Mouse (Mus musculus) CD4-positive, CD25-positive, alpha-beta regulatory T cell, adult 2 months (primary cell): ENCODE results near the gene En2.

Source experiments
- DNase-seq: peaks from one replicate; pipeline ENCODE4 v3.0.0-alpha.2; 2012; ENCODE audit warnings: low read depth, low spot score

Gene En2

GRCm38 (mm10) chr5:28159891-28160470 lies 5.5 kb upstream of the En2 start:
- DNase-seq: no peak

GRCm38 (mm10) chr5:28161383-28161937 lies 4.0 kb upstream of the En2 start:
- no peak for DNase-seq

DNA sequence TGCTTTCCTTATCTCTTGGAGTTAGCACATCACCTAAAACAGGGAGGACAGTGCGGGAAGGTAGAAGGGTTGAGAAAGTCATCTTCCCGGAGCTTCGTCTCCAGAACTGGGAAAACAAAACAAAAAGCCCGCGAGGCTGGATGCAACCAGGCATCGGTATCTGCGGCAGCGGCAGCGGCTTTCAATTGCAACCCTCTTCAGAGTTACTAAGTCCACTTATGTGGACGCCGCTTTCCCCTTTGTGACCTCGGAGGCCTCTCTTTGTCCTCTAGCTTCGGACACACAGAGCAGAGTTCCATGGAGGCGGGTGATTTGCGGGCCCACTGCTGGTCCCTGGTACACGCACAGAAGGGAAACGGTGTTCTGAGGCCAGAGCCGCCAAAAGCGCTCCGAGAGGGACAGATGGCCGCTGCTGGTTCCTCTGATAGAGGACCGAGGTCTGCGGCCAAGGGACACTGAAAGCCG lies 3.5 kb upstream of the En2 start:
- DNase-seq: no peak

DNA sequence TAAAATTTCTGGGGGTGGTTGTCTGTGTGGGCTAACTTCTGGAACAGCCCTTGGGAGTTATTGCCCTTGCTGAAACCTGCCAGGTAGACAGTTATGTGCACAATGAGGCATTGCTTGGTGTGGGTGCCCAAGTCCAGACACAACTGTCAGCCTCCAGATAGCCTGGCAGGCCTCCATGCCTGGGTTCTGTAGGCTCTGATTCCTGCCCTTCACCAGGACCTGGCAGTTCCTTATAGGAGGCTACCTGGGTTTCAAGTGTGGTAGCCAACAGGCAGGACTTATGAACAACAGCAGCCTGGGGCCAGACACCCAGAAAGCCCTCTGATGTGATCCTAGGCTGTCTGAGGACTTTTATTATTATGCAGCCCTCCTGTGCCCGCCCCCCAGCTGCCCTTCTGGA lies 1.6 kb upstream of the En2 start:
- no peak for DNase-seq

DNA sequence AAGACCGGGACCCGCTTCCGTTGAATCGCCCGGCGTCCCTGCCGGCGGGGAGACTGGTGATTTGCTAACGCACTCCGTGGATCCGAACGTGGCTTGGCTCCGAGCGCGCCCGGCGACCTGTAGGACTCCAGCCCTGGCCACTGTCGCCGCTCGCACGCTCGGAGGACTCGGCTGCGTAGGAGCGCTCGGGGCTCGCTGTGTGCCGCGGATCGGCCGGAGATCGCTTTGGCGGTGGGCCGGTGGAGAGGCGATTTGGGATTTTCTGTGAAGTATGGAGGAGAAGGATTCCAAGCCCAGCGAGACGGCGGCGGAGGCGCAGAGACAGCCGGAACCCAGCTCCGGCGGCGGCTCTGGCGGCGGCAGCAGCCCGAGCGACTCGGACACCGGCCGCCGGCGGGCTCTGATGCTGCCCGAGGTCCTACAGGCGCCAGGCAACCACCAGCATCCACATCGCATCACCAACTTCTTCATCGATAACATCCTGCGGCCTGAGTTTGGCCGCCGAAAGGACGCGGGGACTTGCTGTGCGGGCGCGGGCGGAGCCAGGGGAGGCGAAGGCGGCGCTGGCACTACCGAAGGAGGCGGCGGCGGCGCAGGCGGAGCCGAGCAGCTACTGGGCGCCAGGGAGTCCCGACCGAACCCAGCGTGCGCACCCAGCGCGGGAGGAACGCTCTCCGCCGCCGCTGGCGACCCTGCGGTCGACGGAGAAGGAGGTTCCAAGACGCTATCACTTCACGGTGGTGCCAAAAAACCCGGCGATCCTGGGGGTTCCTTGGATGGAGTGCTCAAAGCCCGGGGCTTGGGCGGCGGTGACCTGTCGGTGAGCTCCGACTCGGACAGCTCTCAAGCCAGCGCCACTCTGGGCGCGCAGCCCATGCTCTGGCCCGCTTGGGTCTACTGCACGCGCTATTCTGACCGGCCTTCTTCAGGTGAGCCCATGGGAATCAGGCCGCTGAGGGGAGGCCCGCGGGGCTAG lies 1.1 kb downstream of the En2 start:
- peak; percentile 37 for DNase-seq

DNA sequence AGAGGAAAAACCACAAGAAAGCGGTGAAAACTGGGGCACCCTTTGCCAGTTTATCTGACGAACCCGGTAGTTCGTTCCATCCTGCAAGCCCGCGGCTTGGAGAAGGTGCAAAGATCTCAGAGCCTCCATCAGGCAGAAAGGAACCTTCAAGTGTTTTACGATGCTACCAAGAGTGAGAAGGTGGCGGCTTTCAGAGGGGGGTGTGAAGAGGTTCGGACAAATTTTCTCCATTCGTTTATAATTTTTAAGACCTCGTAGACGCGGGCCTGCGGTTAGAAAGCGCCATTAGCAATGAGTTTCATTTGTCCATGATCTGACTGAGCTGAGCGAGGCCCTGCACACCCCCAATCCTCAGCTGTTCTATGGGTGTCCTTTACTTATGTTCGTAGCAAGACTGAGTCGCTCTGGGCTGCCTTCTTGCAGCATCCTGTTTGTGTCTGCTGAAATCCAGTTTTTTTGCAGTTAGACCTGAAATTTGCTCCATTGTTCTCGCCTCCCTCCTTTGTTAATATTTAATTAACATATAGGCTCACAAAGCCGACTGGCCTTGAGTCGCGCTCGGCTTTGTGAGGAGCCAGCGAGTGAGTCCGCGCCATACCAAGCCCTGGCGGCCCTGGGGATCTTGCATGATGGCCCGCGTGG lies 2.2 kb downstream of the En2 start:
- peak; percentile 12 for DNase-seq

DNA sequence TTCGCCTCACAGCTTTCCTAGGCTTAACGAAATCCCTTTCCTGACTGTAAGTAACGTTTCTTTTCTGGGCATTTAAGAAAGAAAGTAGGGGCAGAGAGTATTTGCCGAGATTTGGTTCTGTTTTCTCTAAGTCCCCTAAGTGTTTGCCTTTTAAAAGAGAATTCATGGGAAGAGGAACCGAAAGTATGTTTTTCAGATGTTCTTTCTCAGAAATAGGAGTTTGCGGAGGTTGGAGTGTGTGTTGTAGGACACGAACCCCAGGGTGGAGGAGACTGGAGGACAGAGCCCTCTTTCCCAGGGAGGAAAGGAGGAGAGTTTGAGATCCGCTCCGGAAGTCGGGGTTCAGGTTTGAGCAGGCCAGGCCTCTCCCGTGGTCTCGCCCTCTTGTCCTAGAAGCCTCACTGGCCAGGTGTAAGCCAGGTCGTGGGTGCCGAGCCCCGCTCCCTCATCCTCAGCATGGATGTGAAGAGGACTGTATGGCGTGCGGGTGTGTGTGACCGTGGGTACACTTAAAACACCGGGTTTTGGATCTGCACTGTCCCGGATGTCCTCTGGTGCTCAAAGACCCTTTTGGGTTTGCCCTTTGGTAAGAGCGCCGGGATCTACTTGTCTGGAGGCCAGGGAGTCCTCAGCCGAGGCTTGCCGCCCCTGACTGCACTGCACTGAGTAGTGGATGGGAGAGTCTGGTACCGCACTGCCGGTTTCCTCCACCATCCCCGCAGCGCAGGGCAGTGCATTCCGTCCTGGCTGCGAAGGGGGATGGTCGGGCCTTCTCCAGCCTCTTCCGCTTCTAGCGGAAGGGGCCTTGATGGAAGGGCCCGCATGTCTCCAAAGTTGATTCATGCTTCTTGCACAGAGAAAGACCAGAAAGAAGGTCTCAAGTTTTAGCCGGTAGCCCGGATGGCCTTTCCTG lies 3.0 kb downstream of the En2 start:
- DNase-seq: peak; percentile 8

GRCm38 (mm10) chr5:28169166-28169801 lies 3.8 kb downstream of the En2 start:
- no peak for DNase-seq

GRCm38 (mm10) chr5:28170081-28170480 lies 4.6 kb downstream of the En2 start:
- no peak for DNase-seq

DNA sequence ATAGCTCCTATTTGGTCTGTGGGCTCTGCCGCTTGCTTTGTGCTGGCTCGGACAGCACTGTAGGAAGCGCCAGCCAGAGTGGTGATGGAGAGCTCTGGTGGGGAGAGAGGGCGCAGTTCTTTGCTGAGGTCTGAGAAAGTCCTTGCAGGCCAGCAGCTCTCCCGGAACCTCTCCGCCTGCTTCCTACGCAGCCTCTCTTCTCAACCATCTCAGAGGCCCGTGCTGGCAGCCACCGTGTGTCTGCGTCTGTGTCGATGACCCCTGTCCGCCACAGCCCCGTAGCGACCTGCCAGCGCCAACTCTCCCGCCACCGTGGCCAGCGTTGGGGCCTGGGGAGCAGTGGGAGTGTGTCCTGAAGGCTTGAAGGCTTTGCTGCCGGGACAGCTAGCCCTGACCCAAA lies 5.4 kb downstream of the En2 start:
- DNase-seq: no peak

DNA sequence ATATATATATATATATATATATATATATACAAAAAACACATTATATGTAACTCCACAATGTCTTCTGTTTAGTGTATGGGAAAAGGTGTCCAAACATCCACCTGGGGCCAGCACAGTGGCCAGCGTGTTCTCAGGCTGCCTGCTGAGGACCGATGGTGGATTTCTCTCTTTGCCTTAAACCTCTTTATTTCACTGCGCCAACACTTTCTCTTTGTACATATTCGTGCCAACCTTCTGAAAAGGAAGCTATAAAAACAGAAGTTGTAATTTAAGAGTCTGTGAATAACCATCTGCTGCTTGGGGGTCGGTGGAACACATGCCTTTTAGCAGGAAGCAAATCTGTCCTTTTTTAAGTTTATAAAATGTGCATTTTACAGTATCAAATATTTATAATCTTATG lies 6.2 kb downstream of the En2 start:
- no peak for DNase-seq

DNA sequence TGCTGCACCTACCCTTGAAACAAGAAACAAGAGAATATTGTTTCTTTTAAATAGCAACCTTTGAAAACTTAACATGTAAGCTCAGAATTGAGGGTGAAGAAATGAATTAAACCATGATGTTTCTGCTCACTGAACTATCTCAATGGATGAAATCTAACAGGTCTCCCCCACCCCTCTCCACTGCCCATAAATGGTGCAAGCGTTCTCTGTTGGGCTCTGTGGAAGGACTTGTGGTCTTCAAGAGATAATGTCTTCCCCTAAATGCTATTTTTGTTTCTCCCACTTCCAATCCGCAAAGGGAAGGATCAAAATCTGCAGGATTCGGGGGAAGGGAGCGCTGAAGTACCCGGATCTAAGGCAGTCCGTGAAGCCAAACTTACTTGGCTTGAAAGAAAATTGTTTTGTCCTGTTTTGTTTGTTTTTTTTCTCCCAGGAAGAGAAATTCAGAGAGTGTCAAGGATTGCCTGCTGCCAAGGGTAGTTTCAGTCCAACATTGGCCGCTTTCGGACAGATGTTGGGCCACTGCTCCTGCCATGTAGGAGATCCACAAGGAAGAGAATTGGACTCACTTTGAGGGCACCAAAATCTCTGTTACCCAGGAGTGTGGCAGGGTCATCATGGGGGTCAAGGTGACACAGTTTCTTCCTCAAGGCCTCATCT lies 6.9 kb downstream of the En2 start:
- DNase-seq: no peak

GRCm38 (mm10) chr5:28172921-28173670 lies 7.6 kb downstream of the En2 start:
- DNase-seq: no peak

DNA sequence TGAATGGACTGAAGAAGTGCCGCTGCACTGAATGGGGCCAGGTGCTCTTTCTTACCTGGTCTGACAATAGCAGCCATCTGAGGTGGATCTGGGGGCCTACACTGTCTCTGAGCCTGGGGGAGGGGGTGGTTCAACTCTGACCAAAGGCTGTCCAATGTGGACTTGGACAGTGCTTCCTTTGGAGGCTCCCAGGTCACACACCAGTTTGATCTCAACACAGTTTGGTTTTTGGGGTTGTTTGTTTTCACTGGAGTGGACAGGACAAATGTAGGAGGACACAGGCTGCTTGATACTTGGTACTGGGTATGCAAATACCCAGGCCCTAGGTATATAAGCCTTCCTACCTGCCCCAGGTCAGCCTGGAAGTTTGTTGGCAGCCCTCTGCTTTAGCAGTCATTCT lies 8.2 kb downstream of the En2 start:
- DNase-seq: no peak

GRCm38 (mm10) chr5:28174086-28174485 lies 8.6 kb downstream of the En2 start:
- no peak for DNase-seq

DNA sequence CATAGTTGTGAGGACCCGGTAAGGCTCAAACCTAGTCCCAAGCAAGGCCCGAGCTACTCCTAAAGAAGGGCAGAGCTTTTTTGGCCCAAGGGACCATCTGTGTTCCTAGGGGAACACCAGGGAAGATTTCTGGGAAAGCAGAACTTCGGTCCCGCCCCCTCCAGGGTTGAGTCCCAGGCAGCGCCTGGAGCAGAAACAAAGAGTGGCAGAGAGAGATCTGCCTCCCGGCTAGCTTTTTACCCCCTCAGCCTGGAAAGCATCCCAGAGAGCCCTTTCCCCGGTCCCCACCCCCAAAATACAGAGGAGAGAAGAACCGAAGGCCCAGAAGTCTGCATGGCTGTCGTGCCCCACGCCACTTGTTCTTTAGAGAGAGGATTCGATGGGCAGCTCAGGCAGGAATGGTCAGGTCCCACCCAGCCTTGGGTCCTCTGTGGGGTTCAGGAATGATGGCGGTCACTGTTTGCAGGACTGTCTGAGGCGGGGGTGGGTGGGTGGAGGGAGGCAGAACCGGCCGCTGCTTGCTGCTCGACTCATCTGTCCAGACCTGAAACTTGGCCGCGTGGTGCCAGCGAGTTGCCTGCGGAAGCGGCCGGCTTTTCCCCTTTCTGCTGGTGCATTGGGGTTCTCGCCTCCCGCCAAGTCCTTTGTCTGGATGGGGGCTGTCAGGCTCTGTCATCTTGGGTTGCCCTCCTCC lies 9.5 kb downstream of the En2 start:
- no peak for DNase-seq

DNA sequence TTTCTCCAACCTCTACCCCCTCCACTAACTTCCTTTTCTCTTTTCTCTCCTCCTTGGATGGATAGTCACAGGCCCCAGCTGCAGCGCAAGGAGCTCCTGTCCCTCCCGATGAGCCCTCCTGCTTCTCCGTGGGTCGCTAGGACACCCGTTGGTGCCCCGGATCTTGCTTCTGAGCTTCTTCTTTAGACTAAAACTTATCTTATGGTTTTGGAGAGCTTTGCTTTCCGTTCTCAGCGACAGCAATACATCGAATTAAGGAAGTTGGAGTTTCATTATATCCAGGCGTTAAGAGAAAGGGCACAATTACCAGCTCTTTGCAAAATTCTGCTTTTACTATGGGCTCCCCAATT lies 10.1 kb downstream of the En2 start:
- no peak for DNase-seq

DNA sequence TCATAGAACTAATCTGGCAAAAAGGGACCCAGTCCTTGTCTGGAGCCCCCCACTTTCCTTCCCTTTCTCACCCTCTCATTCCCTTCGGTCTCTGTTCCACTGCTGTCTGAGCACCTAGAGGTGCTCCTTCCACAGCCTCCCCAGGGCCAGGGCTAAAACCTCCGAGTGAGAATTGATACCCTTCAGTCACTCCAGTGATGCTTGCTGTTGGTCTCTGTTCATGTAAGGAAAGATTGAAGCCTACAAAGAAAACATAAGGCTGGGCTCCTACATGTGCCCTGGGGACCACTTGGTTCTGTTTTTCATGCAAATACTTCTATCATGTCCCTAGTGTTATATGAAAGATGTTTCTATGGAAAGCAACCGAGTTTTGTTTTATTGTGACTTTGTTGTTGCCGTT lies 10.5 kb downstream of the En2 start:
- no peak for DNase-seq

DNA sequence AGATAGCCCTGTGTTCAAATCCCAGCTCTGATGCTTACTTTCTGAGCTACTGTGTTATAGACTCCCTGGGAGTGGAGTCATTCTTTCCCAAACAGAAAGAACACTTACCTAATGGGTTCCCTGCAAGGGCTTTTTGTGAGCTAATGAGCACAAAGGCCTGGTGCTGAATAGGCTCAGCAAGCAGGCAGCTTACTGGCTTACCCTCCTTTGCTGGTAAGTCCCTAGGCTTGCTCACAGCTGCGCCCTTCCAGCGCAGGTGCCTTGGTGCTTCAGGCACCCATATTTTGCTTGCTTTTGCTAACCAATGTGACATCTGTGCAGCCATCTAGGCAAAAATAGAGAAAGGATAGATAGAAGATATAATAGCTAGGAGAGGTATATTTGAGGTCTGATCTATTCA lies 11.1 kb downstream of the En2 start:
- no peak for DNase-seq
